Mouse (Mus musculus) layer of hippocampus, postnatal 36 days (tissue): Measurements from ENCODE around the gene Fgfr2. TPM values are rescaled to one million over a fixed set of nuclear protein-coding genes. Genes with fewer than 3 reads are reported as not detected.
A peak's percentile ranks its signal among the peaks of the same experiment; 100 is the strongest.

Experiments
- DNase-seq, 2 experiments: peaks; one replicate each; pipeline ENCODE4 v3.0.0; 2022
- total RNA-seq, 2 experiments: library from RNA; stranded (reverse); gene quantifications; 2 replicates each; pipeline ENCODE4 v1.2.3; 2021

Gene Fgfr2
- total RNA-seq, 2 experiments from 2014 or later: 45.4 to 47.9 TPM

DNA sequence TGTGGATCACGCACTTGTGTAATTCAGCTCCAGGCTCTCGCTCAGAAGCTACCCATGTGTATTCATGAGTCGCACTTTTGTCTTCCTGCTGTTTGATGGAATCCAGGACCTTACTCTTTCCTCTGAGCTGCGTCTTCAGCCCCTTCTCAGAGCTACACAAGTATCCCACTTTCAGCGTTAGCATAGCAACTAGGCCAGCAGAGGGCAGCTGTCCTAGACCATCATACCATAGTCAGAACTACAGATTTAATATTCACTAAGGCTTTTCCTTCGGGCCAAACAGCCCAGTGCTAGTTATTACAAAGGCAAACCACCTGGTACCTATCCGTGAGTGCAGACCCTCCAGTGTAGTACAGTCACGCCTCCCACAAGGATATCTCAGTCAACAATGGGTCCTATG is 1826.0 kb downstream of the Fgfr2 start:
- DNase-seq: no peak

DNA sequence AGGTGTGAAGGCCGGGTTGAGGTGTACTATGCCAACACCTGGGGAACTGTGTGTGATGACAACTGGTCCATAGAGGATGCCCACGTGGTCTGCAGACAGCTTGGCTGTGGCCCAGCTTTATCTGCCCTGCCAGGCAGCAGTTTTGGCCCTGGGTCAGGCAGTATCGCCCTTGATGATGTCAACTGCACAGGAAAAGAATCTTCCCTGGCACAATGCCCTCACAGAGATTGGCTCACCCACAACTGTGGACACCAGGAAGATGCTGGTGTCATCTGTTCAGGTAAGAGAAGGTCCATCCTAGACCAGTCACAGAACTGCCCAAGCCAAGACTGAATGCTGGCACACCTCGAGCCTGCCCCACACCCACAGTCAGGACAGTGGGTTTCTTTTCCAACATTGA is 1857.3 kb downstream of the Fgfr2 start:
- no peak for DNase-seq

DNA sequence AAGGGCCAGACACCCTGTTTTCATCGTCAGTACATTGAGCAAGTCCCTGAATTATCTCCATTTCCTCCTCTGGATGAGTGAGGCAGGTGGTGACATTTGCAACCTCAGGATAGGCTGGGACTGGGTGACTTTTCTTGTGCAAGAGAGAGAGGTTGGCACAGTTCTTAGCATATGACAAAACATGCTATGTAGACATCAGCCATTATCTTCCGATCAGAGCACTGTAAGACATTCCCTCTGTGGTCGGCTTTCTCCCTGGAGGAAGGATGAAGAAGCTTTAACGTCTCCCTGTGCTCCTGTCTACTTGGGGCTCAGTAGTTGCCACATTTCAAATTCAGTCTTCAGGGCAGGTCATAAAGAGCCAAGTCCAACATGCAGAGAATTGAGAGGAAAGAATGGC is 1858.9 kb downstream of the Fgfr2 start:
- no peak for DNase-seq

DNA sequence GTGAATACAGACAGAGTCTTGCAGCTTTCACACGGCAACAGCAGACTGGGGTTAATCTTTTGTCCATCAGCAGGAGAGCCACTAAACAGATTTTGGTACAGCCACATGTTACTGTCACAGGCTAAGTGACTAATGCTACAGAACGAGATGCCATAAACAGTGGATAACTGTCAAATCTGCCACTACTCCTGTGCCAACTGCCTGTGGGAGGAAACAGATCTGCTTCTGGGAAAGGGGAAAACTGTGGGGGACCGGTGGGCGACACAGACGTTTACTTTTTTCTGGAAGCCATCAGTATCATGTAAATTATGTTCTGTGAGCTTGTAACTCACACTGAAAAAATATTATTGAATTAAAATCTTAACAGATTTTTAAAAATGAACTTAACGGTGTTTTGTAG is 1862.2 kb downstream of the Fgfr2 start:
- peak; percentile 69 to 72 for DNase-seq

DNA sequence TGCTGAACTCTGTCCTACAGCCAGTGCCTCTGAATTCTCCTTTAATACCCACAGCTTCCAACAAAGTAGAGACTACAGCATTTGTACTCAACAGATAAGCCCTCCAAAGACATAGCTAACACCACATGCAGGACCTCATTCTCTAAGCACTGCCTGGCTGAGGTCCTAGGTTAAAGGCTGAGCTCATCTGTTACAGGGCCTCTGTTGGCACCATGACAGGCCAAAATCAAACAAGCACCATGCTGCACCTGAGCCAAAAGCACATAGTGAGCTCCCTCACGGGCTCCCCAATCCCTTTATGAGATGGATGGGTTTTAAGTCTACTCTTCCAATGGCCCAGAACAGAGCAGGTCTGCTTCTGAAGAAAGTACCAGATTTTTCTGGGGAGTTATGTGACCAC is 1865.8 kb downstream of the Fgfr2 start:
- no peak for DNase-seq

DNA sequence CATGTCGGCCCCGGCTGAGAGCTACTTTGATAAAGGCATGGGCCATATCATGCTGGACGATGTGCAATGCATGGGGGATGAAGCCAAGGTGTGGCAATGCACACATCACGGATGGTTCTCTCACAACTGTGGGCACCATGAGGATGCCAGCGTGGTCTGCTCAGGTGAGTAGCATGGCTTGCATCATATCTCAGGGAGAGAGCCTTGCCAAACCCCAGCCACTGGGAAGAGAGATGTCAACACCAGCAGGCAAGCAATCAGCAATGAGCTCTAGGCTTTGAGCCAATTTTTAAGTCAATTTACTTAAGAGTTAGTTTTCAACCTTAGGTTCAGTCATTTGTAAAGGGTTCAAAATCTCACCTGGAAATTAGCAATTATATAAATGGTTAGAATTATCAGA is 1866.3 kb downstream of the Fgfr2 start:
- no peak for DNase-seq

DNA sequence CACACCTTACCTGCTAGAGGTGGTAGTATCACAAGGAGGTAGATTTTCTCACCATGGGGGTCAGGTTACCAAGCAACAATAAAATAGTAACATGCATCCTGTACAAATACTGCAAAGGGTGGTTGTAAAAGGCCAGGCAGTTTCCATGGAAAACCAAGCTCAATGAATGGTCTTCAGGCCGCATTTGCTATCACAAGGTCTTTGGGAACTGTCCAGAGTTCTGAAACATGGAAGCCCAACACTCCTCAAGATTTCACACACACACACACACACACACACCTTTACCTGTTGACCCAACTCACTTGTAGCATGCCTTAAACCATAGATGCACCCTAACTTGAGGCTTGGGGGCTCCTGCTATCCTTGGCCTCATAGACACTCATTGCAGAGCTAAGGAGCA is 1878.2 kb downstream of the Fgfr2 start:
- DNase-seq: no peak

DNA sequence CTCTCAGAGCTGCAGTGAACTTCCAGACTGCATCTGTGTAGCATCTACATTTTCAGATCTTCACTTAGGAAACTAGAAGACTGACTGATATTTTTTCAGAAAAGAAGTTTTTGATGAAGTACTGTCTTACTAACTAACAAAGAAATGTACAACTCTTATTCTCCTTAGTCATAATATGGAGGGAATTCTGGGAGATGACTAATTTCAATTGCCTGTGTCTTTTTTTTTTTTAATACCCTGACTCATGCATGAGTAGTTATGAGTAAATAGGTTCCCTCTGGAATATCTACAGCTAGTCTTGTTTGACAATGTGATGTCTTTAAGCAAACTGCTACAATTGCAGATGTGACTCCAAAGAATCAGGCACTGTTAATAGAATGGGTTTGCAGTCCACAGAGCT is 1887.1 kb downstream of the Fgfr2 start:
- DNase-seq: no peak

DNA sequence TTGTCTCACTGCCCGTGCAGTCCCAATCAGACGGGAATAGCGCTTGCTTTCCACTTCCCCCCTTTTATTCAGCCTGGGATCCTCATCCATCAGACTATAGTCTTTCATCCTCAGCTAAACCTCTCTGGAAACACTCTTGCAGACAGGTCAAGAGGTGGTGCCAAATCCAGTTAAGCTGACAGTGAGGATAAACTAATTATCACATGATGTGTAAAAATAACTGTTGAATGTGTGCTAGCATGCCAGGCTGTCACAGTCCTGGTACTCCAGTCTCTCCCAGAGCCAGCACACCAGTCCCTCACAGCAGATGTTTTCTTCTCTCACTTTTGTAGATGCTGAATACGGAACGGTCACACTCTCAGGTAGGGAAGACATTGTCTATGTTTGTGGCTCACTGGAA is 1900.1 kb downstream of the Fgfr2 start:
- no peak for DNase-seq

DNA sequence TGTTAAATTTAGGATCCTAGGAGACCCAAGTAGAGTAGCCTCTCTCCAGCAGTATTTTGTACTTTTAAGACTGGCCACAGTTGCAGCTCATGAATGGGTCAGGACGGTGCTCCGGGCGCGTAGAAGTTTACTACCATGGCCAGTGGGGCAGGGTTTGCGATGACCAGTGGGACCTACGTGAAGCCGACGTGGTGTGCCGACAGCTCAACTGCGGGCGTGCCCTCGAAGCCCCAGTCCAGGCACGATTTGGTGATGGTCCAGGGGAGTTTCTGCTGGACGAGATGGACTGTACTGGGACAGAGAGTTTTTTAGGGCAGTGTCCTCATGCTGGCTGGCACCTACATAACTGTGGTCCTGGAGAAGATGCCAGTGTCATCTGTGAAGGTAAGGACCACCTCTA is 1935.2 kb downstream of the Fgfr2 start:
- no peak for DNase-seq

DNA sequence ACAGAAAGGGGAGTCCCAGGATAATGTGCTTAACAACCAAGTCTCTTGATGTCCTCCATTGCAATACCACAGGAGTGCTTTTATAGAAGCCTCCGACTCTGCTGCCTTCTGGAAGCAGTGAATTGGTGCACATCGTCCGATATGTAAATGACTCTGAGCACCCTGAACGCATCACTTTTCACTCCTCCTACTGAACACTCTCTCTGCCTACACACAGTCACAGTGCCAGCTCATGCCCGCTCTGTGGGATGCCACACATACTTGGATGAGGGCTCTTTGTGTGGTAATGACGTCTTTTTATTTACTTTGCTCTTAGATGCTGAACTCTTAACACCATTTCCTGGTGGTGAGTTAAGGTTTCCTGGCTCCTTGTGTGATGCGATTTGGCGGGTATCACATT is 1936.1 kb downstream of the Fgfr2 start:
- peak; percentile 20 to 28 for DNase-seq

DNA sequence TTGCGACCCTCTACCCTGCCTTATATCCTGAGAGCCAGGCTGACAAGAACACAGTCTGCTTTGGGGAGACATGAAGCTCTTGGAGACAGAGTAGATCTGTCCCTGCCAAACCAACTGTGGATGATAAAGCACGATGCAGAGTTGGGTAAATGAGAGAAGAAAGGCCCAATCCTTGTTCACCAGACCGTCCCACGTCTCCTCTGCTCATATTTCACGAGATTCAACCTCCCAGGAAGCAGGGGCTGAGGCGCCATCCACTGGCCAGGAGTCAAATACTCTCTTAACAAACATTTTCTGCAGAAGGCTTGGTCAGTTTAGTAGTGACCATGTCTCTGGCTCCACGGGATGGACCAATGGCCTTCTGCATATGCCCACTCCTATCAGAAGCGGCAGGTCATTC is 1938.8 kb downstream of the Fgfr2 start:
- DNase-seq: no peak

DNA sequence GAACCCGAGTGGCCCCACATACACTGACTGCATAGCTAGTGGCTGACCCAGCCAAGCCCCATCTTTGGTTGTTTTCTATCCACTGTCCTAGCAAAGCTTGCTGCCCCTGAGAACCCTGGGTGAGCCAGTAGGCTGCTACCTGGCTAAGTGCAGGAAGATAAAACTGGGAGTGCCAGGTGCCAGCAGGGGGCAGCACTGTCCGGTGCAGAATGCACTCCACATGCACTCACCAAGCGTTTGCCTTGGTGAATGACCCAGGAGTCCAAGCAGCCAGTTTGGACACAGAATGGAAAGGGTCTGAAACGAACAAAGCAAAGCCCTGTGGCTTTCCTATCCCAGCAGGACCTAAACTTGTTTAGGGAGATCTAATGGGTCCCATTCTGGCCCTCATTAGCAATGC is 1940.5 kb downstream of the Fgfr2 start:
- peak; percentile 12 to 18 for DNase-seq

DNA sequence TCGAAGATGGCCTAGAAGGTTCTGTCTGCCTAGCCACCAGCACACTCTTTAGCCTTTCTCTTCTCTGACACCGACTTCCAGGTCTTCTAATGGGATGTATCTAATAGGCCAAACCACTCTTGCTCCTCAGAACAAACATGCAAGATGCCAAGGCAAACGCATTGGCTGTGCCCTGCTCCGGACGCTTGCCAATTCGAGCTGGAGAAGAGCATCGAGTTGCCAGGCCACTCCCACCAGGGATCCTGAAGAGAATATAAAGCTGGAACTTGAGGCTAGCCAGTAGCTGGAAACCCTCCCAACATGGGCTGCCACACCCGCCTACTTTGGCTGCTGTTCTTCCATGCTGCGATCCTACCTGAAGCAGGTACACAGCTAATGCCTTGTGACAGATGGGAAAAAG is 1949.0 kb downstream of the Fgfr2 start, which contains the start of gene 5430419D17Rik:
TSS of gene 5430419D17Rik (plus strand) at position 282 of the 400 bp plus-strand sequence.
- no peak for DNase-seq

DNA sequence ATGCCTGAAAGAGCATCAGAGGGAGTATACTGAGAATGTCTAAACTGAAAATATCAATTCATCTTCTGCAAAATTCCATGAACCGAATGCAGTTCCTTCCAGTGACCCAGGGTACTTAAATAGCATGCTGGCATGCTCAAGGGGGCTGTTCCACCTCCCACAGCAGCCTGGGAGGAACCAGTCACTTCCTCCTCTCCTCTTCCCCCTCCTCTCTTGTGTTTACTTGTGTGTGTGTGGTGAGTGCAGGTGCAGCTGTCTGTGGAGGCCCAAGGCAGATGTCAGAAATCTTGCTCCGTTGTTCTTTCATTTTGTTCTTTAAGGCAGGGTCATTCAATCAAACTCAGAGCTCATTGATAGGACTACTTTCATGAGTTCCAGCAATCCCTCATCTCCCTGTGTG is 1954.1 kb downstream of the Fgfr2 start:
- DNase-seq: no peak

DNA sequence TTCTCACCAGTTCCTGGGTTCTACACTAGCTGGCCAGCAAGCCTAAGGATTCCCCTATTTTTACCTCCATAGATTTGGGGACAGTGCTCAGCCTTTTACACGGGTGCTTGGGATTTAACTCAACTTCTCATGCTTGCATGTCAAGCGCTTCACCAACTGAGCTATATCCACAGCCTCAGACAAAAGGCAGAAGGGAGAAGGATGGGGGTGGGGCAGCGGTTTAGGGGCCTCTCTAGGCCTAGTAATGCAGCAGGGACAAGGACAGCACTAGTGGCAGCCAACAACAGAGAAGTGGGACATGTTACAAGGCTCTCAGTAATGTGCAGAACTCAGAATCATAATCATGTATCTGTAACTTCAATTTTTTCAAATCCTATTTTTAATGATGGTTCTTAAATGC is 1955.4 kb downstream of the Fgfr2 start:
- DNase-seq: no peak

DNA sequence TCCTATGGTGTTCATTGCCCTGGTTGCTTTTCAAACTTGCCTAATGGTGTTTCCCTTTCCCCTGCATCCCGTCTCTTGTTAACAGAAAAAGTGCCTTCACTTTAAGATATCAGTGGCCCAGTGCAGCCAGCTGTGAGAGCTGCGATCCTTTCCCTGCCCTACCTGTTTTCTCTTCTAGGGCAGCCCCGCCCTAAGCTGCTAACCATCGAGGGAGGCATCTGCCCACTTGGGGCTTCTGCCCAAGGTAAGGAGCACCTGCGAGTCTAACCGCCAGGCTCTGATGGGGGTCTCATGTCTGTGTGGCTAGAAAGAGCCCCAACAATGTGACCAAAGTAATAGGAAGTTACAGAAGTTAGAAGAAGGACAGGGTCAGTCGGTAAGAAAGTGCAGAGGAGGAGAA is 1960.9 kb downstream of the Fgfr2 start:
- no peak for DNase-seq

DNA sequence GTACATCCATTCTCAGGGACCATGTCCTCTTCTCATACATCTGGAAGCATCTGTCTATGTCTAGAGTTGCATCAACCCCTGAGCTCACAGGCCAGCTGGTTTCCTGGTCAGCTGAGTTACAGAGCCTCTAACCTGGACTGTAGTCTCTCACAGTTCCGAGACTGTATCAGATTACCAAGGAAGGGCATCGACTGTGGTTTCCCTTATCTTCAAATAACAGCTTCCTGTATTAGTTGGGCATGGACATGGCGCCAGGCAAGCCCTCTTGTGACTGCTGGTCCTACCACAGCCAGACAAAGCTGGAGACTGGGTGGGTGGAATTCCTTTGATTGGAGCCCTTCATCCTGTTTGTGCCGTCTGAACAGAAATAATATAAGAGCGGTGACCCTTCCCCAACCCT is 1970.1 kb downstream of the Fgfr2 start:
- DNase-seq: no peak

DNA sequence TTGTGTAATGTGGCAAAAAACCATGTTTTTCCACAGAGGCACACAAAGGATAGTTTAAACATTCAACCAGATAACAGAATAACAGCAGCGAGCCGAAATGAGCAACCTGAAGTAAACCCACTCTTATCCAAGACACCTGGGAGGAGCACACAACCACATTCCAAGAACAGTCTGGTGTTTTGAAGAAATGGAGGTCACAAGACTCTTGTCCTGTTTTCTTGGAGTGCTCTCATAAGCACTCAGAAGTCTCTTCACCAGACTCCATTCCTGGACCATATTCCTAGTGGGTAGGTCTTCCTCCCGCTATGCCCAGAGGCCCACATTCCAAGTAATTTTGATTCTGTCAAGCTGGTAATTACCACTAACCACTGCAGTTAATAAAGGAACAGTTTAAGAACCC is 1973.0 kb downstream of the Fgfr2 start:
- DNase-seq: no peak

DNA sequence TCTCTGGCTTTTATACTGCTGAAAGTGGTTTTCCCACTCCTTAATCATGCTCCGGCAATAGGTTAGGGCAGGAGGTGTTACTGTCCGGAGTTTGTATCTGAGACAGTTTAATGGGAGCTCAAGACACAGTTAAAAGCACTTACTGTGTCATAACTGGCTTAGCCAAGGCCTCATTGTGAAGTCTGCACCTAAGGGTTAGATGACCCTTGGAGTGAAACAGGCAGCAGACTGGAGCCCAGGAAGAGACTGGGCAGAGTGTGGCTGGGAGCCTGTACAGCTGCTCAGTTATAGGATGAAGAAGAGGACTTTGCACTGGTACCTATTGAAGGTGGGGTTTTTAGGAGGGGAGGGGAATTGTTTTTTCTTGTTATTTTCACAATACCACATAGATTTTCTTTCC is 1976.9 kb downstream of the Fgfr2 start, which contains the start of gene 4933402N03Rik:
TSS of gene 4933402N03Rik (minus strand) at position 101 of the 400 bp plus-strand sequence.
- DNase-seq: no peak

DNA sequence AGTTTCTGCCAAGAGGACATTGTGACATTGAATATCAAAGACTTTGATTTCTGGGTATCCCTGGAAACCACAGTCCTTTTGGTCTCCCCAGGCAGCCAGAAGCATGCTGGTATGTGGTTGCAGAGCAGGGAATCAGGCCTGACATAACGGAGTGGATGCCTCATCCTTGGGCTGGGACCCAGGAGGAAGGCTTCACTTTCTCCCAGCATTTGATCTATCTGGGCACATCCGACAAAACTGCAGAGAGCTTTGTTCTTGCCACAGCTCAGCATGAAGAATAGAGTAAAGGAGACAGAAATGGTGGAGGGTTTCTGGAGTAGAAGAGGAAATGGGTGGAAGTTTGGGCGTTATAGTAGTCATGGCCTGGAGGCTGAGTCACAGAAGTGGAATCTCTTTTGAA is 1990.0 kb downstream of the Fgfr2 start:
- DNase-seq: no peak

DNA sequence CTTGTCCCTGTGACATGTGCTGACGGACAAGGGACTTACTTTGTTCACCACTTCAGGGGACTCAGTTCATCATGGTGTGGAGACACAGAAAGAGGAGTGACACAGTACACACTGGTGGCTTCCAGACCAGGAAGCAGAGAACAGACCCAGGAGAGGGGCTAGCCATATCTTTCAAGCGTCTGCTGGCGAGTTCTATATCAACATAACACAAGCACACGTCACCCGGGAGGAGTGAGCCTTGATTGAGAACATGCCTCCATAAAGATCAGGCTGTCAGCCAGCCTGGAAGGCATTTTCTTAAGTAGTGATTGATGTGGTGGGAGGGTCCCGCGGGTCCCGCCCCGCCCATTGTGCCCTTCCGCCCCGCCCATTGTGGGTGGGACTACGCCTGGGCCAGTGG is 1993.1 kb downstream of the Fgfr2 start:
- no peak for DNase-seq

DNA sequence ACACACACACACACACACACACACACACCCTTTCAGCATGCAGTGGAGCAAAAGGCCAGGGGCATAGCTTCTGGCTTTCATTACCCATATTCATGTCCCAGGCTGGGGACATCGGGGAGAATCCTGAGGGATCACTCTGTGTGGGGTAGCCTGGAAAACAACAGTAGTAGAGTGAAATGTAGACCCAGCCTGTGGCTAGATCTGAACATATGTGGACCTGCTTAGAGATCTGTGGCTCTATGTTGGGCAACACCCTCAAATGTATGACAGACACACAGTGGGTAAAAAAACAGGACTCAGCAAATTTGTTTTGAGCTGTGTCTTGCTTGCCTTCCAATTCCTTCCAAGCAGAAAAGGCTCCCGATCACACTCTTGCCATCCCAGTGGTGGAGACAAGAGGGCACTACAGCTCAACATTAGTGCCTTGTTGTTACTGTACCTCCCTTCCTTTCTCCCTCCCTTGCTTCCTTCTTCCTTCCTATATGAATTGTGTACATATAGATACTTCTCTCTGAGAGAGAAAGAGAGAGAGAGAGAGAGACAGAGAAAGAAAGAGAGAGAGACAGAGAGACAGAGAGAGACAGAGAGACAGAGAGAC is 2000.8 kb downstream of the Fgfr2 start:
- no peak for DNase-seq

DNA sequence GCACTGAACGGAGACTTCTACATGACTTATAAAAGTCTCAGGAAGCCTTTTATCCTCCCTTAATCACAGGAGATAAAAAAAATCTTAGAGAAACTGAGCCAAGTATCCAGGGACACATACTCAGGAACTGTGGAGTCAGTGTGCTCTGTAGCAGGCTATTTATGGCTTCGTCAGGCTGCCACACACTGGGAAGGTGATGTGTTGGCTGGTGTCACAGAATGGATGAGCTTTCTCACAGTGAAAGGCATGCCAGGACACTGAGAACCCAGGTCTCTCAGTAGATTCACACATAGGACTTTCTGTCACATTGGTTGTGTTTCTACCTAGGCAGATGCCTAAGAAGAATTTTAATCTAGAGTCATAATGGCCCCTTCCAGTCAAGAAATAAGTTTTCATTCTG is 2008.7 kb downstream of the Fgfr2 start:
- no peak for DNase-seq

DNA sequence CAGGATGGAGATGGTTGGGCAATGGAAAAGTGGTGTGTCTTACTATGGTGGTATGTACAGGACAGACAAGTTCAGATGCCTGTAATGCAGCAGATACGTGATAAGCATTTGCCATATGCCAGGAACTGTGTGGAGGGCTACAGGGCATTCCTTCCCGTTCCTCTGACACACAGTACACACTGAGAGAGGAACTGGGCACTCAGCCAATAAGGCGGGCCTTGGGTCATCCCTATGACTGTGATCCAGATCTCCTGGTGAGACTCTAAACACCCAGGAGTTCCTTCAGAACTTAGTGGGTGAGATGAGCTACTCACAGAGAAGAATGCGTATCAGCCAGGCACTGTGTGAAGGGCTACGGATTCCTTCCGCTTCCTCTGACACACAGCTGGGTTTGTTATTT is 2009.5 kb downstream of the Fgfr2 start:
- no peak for DNase-seq
